Mouse (Mus musculus): ENCODE measurements around the gene Bmyc.
"Not testable (repeated sequence)": the region's sequence is repeated elsewhere in the genome, so short reads cannot be mapped to it uniquely, and the experiment has no call there.

Gene Bmyc

DNA sequence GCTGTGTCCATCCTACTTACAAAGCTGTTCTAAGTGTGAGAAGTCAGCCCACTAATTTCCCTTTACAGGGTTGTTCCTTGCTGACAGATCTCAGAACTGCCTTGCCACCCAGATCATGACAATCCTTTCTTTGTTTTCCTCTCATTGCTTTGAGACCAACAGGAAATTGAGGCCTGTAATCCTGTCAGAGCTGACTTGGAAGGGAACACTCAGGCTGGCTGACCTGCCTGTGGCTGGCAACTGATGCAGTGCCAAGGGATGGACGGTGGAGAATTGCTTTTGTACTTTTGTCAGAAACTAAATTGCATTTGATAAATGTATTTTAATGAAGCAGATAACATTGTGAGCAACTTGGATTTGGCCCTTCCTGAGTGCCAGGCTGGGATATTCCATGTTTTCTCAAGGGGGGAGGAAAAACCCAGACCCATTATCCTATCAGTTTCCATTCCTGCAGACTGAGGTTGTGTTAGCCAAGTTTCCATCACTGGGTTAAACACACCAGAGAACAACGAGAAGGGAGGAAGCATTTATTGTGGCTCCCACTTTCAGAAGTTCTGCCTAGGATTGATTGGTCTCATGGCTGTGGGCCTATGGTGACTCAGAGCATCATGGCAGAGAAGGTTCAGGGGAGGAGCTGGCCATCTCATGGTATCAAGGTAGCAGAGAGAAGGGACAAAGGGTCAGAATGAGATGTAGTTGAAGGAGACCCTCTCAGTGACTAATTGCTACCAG, 26.8 kb downstream of the Bmyc start:
- DNase-seq (ENCODE audit: low spot score): no peak

DNA sequence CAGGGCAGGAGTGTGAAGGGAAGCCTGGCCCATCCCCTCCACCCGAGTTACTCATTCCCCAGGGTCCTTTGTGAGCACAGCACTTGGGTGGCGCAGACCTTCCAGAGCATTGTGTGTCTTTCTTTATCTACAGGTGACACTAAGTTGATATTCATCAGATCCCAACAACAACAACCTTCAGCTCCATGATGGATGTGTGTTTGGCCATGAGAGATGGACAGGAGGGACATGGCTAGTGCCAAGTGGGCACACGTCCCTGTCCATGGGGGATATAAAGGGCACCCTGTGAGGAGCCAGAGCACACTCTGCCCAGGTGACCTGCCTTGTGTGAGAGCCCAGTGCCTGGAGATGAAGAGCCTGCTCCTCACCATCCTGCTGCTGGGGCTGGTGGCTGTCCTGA, 30.2 kb downstream of the Bmyc start, which contains the start of gene Obp2b:
TSS of gene Obp2b (plus strand) at position 301 of the 400 bp plus-strand sequence.
- not testable (repeated sequence) for DNase-seq (ENCODE audit: low spot score)

GRCm38 (mm10) chr2:25741671-25742070, 35.1 kb downstream of the Bmyc start:
- no peak for DNase-seq (ENCODE audit: low spot score)

DNA sequence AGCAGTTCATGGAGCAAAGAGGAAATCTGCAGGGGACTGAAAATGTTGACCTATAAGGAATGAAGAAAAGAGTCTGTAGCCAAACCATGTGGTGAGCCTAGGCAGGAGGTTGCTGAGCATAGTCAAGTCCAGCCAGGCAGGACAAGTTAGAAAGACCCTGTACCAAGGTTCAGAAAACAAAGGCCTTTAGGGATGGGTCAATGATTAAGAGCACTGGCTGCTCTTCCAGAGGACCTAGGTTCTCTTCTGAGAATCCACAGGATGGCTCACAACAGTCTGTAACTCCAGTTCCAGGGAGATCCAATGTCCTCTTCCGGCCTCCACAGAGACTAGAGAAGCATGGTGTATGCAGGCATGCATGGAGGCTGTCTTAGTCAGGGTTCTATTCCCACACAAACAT, 47.7 kb downstream of the Bmyc start:
- no peak for DNase-seq (ENCODE audit: low spot score)
